Mouse (Mus musculus): ENCODE measurements around the gene As3mt.

As3mt gene

GRCm38 (mm10) chr19:46784502-46784901 lies 77.2 kb downstream of the As3mt start:
- no peak for DNase-seq (ENCODE audit: low read depth, low spot score)

GRCm38 (mm10) chr19:46785633-46786032 lies 78.4 kb downstream of the As3mt start:
- DNase-seq (ENCODE audit: low read depth, low spot score): no peak

DNA sequence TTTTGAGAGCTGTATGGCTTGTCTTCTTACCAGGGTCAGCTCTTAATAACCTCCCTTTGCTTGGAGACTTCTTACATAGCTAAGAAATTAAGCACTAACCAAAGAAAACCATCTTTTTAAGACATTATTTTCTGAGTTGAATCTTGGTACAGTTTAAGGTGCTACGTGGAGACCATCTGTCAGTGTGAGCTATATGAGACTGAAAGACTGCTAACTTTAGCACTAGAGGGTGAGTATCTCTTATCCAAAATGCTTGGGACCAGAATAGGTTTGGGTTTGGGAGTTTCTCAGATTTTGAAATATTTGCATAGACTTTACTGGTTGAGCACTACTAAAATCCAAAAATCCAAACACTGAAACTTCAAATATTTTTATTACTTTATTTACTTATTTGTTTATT lies 82.5 kb downstream of the As3mt start:
- no peak for DNase-seq (ENCODE audit: low read depth, low spot score)

Measured in retina, adult 2 months (tissue).